Mouse (Mus musculus): ENCODE measurements at regions not wholly inside any gene's neighbourhood (a gene's known extent, or its start where the extent isn't known, plus 50 kb on each side); places are given as distances from the start of the nearest gene placed in this dataset.

DNA sequence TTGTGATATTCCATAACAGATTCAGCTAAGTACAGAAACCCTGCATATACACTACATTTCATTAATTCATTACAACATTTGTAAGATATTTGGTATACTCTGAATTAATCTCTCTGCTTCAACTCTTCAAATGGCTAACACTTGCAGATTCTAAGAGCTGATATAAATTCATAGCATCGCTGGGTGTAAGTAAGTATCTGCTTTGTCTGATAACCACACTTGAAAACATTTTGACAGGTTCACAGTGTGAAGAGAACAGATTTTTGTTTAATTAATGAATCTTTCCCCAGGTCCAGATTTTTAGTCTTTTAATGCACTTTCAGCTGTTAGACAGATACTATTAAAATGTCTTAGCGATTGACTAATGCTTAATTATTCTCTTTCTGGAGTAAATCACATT lies 823.1 kb downstream of the Fam181b start:
- TF ChIP-seq ZNF384 (IDR thresholded peaks at IDR 0.05; ENCODE audit: low read depth, low read length) (no peak), KAT2A (IDR thresholded peaks at IDR 0.05; ENCODE audit: insufficient replicate concordance, low read length) (no peak), CTCF (conservative IDR thresholded peaks at IDR 0.05 in 1 of 2, IDR thresholded peaks at IDR 0.05 in 1 of 2; ENCODE audit: low read depth in 2 of 2, low read length in 2 of 2) (no peak), HCFC1 (IDR thresholded peaks at IDR 0.05; ENCODE audit: low read depth, low read length) (no peak), POLR2A (IDR thresholded peaks at IDR 0.05; ENCODE audit: low read depth, low read length) (no peak)

Data from CH12.LX (cell line).